Mouse (Mus musculus): Measurements from ENCODE around the gene Col5a3.

Gene Col5a3

DNA sequence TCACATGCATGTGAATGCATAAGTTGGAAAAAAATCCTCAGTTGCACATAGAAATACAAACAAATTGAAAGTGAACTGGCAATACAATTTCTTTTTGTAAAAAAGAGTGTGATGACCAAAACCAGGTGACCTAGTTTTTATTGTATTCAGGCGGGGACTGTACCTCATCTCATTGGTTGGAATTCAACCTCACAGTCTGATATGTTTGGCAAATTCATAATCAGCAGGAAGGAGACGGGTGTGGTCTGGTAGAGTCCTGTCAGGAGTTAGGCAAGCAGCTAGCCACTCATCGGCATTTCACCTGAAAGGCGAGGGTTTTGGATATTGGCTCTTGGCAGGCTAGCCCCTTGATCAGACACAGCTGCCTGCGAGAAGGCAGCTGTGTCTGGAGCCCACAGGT is 65.7 kb downstream of the Col5a3 start:
- DNase-seq (ENCODE audit: extremely low spot score, low read depth, low spot score), result no peak

DNA sequence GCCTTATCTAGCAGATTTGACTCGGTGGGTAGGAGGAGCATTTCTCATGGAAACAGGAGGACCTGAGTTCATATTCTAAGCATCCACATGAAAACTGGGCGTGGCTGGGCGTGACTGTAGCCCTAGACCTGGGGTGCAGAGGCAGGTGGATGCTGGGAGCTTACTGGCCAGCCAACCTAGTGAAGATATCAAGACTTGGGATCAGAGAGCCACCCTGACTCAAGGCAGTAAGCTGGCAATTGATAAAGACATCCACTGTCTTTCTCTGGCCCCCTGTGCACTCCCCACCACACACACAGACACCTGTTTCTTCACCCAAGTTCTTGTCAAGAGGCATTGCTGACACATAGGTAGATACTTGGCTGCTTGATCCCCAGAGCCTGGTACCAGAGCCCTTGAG is 66.3 kb downstream of the Col5a3 start:
- DNase-seq (ENCODE audit: extremely low spot score, low read depth, low spot score), result no peak

DNA sequence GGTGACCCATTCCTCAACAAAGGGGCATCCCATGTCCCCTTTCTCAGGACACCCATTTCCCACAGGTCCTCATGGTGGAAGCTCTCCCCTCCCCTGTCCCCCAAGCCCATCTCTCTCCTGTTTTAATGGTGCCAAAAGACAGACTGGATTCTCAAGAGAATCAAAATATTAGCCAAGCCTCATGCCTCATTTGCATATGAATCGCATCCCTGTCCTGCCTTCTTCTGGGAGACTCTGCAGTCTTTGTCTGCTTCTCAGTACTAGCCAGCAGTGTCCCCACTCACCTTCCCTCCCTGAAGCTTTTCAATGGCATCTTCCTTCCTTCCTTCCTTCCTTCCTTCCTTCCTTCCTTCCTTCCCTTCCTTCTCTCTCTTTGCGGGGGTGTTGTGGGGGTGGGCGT is 67.2 kb downstream of the Col5a3 start:
- DNase-seq (ENCODE audit: extremely low spot score, low read depth, low spot score), result no peak

DNA sequence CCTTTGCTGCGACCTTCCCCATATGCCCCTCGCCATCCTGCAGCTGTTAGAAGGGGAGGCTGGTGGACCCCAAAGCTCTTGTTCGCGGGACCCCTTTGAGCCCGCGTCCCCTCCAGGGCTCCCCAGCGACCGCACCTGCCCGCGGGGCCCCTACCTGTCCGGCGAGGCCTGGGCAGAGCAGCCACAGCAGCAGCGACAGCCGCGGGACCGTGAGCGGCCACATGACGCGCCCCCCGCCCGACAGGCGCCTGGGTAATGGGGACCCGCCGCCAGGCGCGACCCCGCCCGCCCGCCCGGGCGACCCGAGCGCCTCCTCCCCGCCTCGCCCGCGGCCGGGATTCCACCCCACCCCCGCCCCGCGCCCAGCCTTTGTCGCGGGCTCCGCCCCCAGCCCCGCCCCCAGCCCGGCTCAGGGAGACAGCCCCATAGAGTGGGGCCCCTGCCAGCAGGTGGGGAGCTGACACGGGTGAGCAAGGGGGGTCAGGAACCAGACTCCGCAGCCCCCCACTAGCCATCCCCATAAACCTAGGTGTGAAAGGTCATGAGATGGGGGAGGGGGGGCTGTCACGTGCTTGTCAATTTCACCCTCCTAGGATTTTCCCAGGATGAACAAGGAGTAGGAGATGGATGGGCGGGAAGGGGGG is 68.7 kb downstream of the Col5a3 start, which contains the start of gene Olfm2:
Olfm2 (minus strand) TSS at position 333 of the 644 bp plus-strand sequence.
- DNase-seq (ENCODE audit: extremely low spot score, low read depth, low spot score), result no peak

DNA sequence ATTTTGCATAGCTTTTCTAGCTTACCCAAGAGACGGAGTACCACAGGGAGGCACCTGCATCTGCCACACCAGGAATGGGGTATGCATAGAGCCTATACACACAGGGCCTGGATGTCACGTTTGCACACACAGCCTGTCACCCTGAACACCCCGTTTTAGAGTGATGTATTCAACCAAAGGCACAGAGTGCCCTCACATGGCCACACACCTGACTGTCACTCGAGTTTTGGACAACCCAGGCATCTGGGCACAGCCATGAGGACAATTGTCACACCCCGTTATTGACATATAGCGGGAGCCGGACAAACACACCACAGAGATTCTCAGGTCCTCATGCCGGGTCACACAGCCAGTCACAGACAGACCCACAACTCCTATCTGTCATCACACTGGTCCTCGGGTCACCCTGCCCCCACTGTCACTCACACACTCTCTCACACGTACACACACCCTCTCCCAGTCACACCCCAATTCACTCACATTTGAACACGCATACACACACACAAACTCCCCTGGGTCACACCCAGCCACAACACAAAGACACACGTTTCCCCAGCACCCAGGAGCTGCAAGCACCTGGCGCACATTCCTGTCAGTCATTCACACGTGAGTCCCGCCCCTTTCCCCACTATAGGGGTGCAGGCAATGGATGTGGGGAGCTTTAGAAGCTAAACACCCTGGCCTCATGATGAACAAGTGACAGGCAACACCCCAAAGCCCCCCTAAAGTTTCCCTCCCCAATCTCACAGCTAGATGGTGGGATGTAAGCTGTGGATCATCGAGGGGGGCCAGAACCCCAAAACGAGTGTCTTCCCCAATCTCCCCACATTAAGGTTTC is 69.5 kb downstream of the Col5a3 start:
- no peak for DNase-seq (ENCODE audit: extremely low spot score, low read depth, low spot score)

DNA sequence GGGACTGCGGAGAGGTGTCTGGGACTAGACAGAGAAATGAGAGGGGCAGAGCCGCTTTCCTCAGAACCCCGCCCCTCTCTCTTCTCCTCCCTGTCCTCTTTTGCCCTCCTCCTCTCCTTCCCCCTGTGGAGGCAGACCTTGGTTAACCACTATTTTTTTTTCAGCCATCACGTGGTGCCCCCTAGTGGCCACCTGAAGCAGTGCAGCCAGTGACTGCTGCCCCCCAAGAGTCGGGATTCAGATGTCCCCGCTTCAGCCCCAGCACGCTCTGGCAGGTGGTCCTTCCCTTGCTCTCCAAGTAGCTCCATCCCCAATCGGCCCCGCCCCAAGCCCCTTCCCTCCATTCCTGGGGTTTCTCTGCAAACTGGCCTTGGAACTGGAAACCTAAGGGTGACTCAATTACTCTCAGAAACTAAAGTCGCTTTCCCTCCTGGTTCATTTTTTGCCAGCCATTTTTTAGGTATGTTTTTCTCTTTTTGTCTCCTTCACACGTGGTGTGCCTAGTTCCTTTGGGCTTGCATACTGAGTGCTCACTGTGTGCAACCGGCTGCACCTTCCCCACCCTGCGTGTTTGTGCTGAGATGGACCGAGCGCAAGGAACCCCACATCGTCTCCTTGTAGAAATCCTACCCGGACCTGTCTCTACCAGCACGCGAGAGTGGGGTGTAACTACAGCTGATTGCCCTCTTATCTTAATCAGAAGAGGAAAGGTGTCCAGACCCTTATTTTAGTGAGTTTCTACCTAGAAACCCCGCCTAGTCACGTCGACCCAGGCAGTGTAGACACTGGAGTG is 70.7 kb downstream of the Col5a3 start:
- no peak for DNase-seq (ENCODE audit: extremely low spot score, low read depth, low spot score)

DNA sequence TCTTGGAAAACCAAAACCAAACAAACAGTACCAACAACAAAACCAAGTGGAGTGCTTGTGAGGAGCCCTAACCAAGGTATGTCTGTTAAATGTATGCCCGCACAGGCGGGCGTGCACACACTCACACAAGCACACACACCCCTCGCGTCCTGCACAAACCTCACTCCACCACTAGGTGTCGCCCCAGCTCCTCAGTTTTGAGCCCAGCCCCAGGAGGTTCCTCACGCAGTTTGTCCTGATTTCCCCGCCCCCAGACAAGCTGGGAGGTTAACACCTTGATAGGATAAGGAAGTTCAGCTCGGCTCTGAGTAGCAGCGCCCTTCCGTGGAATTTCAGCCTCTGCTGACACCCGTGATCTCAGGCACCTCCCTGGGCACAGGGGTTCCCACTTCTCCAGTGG is 74.5 kb downstream of the Col5a3 start:
- DNase-seq (ENCODE audit: extremely low spot score, low read depth, low spot score), result peak; percentile 63

DNA sequence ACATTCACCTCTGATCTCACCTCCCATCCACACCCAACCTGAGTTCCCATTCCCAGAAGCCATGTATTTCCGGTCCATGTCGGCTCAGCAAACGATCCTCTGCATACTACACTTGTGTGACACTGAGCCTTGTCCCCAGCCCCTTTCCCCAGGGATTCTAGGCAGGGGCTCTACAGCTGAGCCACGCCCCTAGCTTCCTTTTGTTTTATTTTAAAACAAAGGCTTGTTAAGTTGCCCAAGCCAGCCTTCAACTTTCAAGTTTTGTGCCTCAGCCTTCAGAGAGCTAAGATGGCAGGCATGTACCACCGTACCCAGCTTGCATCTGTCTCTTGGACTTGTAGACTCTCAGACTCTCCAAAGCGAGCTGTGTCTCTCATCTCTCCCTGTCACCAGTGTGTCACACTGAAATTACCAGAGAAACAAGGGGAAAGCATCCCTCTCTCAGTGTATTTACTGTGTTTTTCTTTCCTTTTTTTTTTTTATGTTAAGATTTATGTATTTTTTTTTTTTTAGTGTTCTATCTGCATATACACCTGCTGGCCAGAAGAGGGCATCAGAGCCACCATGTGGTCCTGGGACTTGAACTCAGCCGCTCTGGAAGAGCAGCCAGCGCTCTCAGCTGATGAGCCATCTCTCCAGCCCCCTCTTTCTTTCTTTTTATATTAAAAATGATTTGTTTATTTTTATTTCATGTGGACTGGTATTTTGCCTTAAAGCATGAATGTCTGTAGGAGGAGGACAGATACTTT is 76.4 kb downstream of the Col5a3 start:
- no peak for DNase-seq (ENCODE audit: extremely low spot score, low read depth, low spot score)

DNA sequence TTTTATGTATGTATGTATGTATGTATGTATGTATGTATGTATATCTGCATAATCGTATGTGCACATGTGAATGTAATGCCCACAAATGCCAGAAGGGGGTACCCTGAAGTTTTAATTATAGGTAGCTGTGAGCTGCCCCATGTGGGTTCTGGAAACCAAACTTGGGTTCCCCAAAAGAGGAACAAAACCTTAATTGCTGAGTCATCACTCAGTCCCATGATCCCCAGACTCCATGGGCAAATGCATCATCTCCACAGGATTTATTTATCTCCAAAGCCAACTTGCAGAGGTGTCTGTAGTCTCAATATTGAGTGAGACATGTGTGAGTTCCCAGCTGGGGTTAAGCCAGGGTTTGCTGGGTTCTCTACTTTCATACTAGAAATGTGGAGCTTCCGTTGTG is 77.6 kb downstream of the Col5a3 start:
- no peak for DNase-seq (ENCODE audit: extremely low spot score, low read depth, low spot score)

DNA sequence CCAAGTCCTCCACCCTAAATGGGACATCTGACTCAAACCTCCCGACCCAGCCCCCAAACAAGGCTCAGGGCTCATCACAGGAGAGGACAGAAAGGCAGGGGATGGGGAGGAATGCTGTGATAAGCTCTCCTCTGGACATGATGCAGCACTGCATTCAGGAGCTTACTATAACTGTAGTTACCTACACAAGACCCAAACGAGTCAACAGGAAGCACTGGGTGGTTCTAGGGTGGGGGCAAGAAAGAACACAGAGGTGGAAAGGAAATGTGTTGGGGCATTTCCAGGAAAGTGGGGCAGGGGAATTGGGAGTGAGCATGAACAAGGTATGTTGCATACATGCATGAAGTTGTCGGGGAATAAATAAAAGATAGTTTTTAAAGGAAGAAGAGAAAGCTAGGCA is 80.2 kb downstream of the Col5a3 start:
- DNase-seq (ENCODE audit: extremely low spot score, low read depth, low spot score), result no peak

DNA sequence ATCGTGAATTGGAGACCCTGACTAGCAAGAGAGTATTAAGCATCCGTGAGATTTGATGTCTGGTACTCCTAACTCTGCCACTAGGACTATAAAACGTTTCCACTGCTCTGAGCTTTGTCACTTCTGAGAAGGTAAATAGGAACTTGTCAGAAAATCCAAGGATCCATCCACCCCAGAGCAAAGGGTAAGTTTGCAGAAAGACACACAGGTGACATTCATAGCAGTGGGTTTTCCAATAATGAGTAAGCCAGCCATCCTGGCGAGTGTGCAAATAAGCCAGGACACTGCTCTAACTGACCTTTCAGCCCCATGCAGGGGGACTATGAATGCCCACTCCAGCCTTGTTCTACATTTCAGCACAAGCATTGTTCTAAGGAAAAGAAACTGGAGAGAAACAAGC is 83.1 kb downstream of the Col5a3 start:
- no peak for DNase-seq (ENCODE audit: extremely low spot score, low read depth, low spot score)

DNA sequence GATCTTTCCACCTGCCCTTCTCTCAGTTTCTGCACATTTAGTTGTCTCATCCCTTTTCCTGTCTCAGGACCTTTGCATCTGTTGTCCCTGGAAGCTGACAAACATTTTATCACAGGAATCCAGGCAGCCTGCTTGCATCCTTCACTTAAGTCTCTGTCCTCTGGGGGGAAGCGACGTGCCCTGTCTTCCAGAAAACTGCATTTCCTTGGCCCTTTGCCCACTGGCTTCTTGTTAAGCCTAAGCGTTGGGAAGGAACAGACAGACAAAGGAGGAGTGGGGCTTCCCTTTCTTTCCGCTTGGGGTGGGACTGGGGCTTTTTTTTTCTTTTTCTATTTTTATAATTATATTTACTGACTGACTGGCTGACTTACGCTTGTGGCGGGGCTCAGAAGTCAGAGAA is 85.4 kb downstream of the Col5a3 start:
- no peak for DNase-seq (ENCODE audit: extremely low spot score, low read depth, low spot score)

DNA sequence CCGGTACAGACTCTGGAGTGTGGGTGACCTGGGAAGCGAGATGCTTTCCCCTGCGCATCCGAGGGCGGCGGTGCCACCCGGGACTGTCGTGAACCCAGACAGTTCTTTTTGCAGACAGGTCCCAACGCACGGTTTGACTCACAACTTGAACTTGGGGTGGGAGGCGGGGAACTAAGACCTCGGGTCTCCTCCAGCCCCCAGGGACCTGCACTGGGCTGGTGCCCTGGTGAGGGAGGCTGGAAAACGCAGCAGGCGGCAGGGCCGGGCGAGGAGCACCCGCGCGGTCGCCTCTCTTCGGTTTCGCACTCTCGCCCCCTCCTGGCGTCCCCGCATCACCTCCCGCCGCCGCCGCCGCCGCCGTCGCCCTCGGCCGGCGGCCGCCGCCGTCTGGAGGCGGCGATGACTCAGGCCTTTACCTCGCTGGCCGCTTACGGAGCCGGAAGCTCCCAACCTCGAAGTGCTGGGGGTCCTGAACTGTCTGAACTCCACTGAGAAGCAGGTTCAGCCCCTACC is 87.2 kb downstream of the Col5a3 start:
- DNase-seq (ENCODE audit: extremely low spot score, low read depth, low spot score), result no peak

DNA sequence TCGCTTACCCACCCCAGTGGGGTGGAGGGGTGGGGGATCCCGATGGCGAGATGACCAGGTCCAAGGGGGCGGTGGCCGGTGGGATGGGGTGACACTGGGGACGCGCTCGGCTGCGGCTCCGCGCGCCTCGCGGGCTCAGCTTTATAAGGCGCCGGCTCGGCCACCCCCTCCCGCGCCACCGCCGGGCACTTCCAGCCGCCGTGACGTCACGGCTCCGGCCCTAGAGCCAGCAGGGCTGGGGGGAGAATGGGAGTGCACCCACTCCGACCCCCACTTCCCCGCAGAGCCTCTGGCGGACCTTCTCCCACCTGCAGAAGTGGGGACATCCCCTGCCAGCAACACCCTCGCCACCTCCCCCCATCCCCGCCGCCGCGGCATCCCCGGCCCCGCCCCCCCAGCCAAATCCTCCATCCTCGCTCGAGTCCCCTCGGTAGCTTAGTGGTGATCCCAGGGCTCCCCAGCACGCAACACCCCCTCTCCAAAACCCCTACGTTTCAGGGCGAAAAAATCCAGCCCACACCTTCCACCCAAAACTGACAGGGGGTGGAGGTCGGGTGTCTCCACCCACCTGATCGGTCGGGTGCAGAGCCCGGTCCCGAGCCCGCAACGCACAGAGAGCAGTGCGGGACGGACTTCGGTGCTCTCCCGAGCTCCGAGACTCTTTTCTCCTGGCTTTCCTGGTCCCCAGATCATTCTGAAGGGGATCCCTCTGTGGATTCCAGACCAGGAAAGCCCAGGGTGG is 87.8 kb downstream of the Col5a3 start:
- DNase-seq (ENCODE audit: extremely low spot score, low read depth, low spot score), result no peak

DNA sequence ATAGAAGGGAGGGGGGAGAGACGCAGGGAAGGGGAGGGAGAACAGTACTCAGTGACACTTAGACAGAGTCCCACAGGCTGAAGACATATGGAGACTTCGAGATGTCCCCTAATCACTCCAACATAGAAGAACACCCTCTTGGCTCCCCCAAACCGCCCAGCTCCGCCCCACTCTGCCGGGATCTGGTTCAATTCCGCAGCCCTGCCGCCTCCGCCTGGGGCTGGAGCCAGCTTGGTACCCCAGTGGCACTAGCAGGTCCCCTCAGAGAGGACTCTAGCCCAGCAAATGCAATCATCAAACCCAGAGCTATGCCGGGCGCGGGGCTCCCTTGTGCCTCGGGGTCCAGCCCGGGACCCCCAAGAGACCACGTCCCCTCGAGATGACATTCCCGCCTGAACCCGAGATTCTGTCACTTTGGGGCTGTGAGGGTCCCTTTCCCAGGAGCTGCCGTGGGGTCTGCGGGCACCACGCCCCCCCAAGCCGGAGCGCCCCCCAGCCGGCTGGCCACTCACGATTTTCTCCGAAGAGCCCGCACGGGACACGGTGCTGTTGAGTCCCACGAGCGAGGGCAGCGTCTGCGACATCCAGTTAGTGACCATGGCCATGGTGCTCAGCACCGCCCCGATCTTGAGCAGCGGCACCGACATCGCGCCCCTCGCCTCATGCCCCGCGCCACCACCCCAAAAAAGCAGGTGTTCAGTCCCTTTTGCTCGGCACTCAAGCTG is 88.6 kb downstream of the Col5a3 start:
- DNase-seq (ENCODE audit: extremely low spot score, low read depth, low spot score), result no peak

DNA sequence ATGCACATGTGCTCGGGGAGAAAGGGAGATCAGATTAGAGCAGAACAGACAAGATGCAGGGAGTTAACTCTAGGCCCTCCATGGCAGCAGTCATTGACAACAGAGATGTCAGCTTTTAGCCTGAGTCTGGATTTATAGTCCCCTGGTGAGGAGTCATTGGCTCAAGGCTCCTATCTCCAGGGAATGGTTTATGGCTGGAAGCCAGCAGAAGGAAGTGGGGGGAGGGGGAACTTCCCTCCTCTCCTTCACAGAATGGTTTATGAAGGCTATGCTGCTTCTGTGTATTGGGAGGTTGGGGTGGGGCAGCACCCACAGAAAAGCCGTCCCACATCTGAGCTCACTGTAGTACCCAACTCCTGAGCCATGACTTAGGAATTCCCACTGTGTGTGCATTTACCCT is 93.3 kb downstream of the Col5a3 start:
- DNase-seq (ENCODE audit: extremely low spot score, low read depth, low spot score), result no peak

Measured in hindlimb bud, embryonic 11.5 days (tissue).